Mouse (Mus musculus) forebrain, embryonic 15.5 days (tissue): ENCODE data around the gene Syngr4. TPM values are rescaled to one million over a fixed set of nuclear protein-coding genes. Genes with fewer than 3 reads are reported as not detected.
"Not testable (repeated sequence)": the region's sequence is repeated elsewhere in the genome, so short reads cannot be mapped to it uniquely, and the experiment has no call there.

Source experiments
- ATAC-seq: fragments of 200-750 bp; cut with Nextera tagmentation; replicated peaks from 2 replicates; pipeline ENCODE4 v1.8.0; 2017; ENCODE audit warnings: mild to moderate bottlenecking, moderate TSS enrichment, moderate library complexity
- H3K27ac ChIP-seq: fragments of 300-500 bp; sonication (generic); replicated peaks from 2 replicates; pipeline ENCODE4 v1.5.1; 2015; ENCODE audit warnings: mild to moderate bottlenecking, inconsistent platforms
- H3K27me3 ChIP-seq: fragments of 300-500 bp; sonication (generic); 2 replicates; pipeline ENCODE4 v1.6.1; 2015; ENCODE audit warnings: inconsistent platforms
- H3K36me3 ChIP-seq: fragments of 300-500 bp; sonication (generic); 2 replicates; pipeline ENCODE4 v1.6.1; 2015; ENCODE audit warnings: mild to moderate bottlenecking, inconsistent platforms
- H3K4me1 ChIP-seq: fragments of 300-500 bp; sonication (generic); 2 replicates; pipeline ENCODE4 v1.6.1; 2015; ENCODE audit warnings: inconsistent platforms
- H3K4me2 ChIP-seq: fragments of 300-500 bp; sonication (generic); replicated peaks from 2 replicates; pipeline ENCODE4 v1.6.1; 2015; ENCODE audit warnings: mild to moderate bottlenecking, inconsistent platforms
- H3K4me3 ChIP-seq: fragments of 300-500 bp; sonication (generic); 2 replicates; pipeline ENCODE4 v1.5.1; 2015; ENCODE audit warnings: mild to moderate bottlenecking, inconsistent platforms
- H3K9ac ChIP-seq: fragments of 300-500 bp; sonication (generic); replicated peaks from 2 replicates; pipeline ENCODE4 v1.6.1; 2015; ENCODE audit warnings: mild to moderate bottlenecking, inconsistent platforms
- H3K9me3 ChIP-seq: fragments of 300-500 bp; sonication (generic); 2 replicates; pipeline ENCODE4 v1.6.1; 2016; ENCODE audit warnings: inconsistent platforms
- WGBS: fragments of 180-500 bp; shearing (Covaris S2); methylation state at CpG from one replicate; pipeline ENCODE4 v1.1.7; 2015; ENCODE audit warnings: mixed read lengths; 5-methylcytosine and 5-hydroxymethylcytosine counted together
- polyA plus RNA-seq: library from polyadenylated mRNA; unstranded; fragments of >200 nt; fragmentation: Nextera tagmentation; extraction: Ambion mirVana; gene quantifications from 2 replicates; pipeline ENCODE4 v1.2.1, GENCODE M21; 2015

Gene Syngr4
- polyA plus RNA-seq, 1 experiment from 2014 or later, result 0.33 TPM

DNA sequence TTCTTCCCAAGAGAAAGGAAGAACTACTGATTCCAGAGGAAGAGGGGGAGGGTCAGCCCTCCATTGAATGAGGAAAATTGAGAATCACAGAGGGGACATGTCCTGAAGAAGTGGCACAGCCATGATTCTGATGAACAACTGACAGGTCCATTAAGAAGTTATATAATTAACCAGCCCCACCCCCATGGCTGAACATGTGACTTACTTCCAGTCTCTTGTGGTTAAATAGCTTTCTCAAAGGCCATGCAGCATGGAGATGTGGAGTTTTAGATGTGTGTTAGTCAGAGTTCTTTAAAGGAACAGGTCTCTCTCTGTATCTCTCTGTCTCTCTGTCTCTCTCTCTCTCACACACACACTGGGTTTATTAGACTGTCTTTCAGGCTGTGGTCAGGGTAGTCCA lies 11.9 kb upstream of the Syngr4 start:
- Histone ChIP-seq H3K9ac (no peak overlapping the region), H3K4me1 (no peaks in the 10 kb centered on the region), H3K36me3 (peaks cover 8% of the 10 kb centered on the region; the same call in 1 of the 2 replicates), H3K4me3 (no peak overlapping the region), H3K4me2 (no peak overlapping the region), H3K9me3 (no peaks in the 10 kb centered on the region), H3K27me3 (no peaks in the 10 kb centered on the region), H3K27ac (no peak overlapping the region)
- no peak for ATAC-seq

- no peak overlapping the region for H3K4me2 ChIP-seq
- H3K9ac ChIP-seq, result no peak overlapping the region
- no peak for ATAC-seq
- H3K9me3 ChIP-seq, result no peaks in the 10 kb centered on the region
- H3K4me3 ChIP-seq, result no peak overlapping the region
- WGBS, result 91% methylated on average over 9 of the region's 9 CpGs
- no peaks in the 10 kb centered on the region for H3K27me3 ChIP-seq
- no peak overlapping the region for H3K27ac ChIP-seq
- peaks cover 8% of the 10 kb centered on the region; the same call in 1 of the 2 replicates for H3K36me3 ChIP-seq
- no peaks in the 10 kb centered on the region for H3K4me1 ChIP-seq
Observed at GRCm38 (mm10) chr7:45906622-45907021, 10.1 kb upstream of the Syngr4 start.

DNA sequence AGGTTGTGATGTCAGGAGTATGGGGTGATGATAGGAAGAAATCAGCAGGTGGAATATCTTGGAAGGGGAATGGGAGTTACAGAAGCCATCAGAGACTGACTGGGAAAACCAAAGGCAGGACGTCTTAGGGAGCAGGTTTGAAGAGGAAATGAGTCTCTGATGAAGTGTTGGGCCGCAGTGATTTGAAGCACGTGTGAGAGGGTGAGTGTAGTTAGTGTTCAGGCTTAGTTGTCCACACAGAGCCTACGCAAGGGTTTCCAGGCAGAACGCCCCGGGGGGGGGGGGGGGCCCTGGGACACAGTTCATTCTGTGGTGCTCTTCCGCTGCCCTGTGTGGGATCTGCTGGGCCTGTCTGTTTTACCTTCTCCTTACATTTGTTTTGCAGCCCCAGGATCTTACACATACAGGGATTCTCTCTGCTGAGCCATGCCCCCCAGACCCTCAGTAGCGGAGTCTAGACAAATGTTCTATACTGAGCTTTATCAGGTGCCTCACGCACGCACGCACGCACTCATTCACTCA lies 6.0 kb upstream of the Syngr4 start:
- H3K4me3 ChIP-seq, result no peak overlapping the region
- H3K9me3 ChIP-seq, result no peaks in the 10 kb centered on the region
- ATAC-seq, result no peak
- no peaks in the 10 kb centered on the region for H3K27me3 ChIP-seq
- no peak overlapping the region for H3K4me2 ChIP-seq
- WGBS, result 80% methylated on average over 12 of the region's 12 CpGs
- H3K9ac ChIP-seq, result no peak overlapping the region
- H3K36me3 ChIP-seq, result no peaks in the 10 kb centered on the region
- no peak overlapping the region for H3K27ac ChIP-seq
- H3K4me1 ChIP-seq, result peaks cover 5% of the 10 kb centered on the region

DNA sequence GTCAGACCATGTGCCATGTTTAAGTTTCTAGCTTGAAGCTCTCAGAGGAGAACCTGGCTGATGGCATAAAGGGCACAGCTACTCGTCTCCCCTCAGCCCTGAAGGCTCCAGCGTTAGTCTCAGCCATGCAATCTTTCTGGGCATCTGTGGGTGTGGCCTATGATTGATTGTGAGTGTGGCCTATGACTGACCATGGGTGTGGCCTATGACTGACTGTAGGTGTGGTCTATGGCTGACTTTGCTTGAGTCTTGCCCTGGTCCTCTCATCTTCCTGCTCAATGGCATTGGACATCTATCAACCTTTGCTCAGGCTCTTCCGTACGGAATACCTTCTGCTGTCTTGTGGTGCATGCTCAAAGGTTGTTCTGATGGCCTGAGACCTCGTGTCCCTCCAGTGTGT lies 5.0 kb upstream of the Syngr4 start:
- no peak overlapping the region for H3K27ac ChIP-seq
- H3K4me1 ChIP-seq, result peaks cover 10% of the 10 kb centered on the region
- no peak overlapping the region for H3K9ac ChIP-seq
- 63% methylated on average over 5 of the region's 5 CpGs for WGBS
- no peaks in the 10 kb centered on the region for H3K9me3 ChIP-seq
- H3K36me3 ChIP-seq, result no peaks in the 10 kb centered on the region
- H3K27me3 ChIP-seq, result no peaks in the 10 kb centered on the region
- no peak overlapping the region for H3K4me2 ChIP-seq
- H3K4me3 ChIP-seq, result no peak overlapping the region
- no peak for ATAC-seq

DNA sequence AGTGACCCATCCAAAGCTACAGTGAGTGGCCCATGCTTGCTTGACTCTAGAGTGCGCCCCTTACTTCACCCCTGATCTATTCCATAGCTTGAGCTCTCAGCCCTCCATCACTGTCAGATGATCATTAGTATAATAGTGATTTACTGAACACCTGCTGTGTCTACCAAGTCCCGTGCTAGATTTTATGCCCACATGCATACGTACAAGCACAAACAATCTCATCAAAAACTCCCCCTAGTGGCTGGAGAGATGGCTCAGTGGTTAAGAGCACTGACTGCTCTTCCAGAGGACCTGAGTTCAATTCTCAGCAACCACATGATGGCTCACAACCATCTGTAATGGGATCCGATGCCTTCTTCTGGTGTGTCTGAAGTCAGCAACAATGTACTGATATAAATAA lies 1.6 kb upstream of the Syngr4 start:
- Histone ChIP-seq H3K4me1 (peaks cover 13% of the 10 kb centered on the region), H3K4me2 (peak overlapping the region; percentile 87), H3K4me3 (0 out of 2 replicates have a peak overlapping the region, but pooled peaks have one; percentile 54)
- H3K27me3 ChIP-seq, H3K27ac ChIP-seq, H3K9me3 ChIP-seq, H3K9ac ChIP-seq, H3K36me3 ChIP-seq, ATAC-seq: not testable (repeated sequence)
- WGBS, result 44% methylated on average over 4 of the region's 4 CpGs

- no peaks in the 10 kb centered on the region for H3K9me3 ChIP-seq
- H3K4me2 ChIP-seq, result peak overlapping the region; percentile 87
- peak overlapping the region; percentile 53 for H3K9ac ChIP-seq
- H3K4me3 ChIP-seq, result peak overlapping the region; percentile 54
- WGBS, result under 1% methylated on average over 19 of the region's 19 CpGs
- no peaks in the 10 kb centered on the region for H3K36me3 ChIP-seq
- no peaks in the 10 kb centered on the region for H3K27me3 ChIP-seq
- H3K27ac ChIP-seq, result peak overlapping the region; percentile 72
- peak; percentile 58 for ATAC-seq
- peaks cover 13% of the 10 kb centered on the region for H3K4me1 ChIP-seq
Observed at GRCm38 (mm10) chr7:45897258-45897757, 794 bp upstream of the Syngr4 start.

GRCm38 (mm10) chr7:45895931-45896516 lies 490 bp downstream of the Syngr4 start:
- Histone ChIP-seq H3K27me3 (no peaks in the 10 kb centered on the region), H3K27ac (0 out of 2 replicates have a peak overlapping the region, but pooled peaks have one; percentile 10), H3K4me1 (peaks cover 13% of the 10 kb centered on the region), H3K9me3 (no peaks in the 10 kb centered on the region), H3K4me2 (peak overlapping the region; percentile 87), H3K36me3 (no peaks in the 10 kb centered on the region), H3K4me3 (peak overlapping the region; percentile 54), H3K9ac (no peak overlapping the region)
- 76% methylated on average over 6 of the region's 6 CpGs for WGBS
- ATAC-seq, result peak; percentile 38; the same call in 1 of the 2 replicates

- 88% methylated on average over 2 of the region's 2 CpGs for WGBS
- Histone ChIP-seq H3K9me3 (no peaks in the 10 kb centered on the region), H3K4me1 (peaks cover 9% of the 10 kb centered on the region), H3K4me2 (no peak overlapping the region), H3K9ac (no peak overlapping the region), H3K4me3 (no peak overlapping the region), H3K36me3 (no peaks in the 10 kb centered on the region), H3K27ac (no peak overlapping the region), H3K27me3 (no peaks in the 10 kb centered on the region)
- no peak for ATAC-seq
Observed at GRCm38 (mm10) chr7:45892651-45893050, 3.9 kb downstream of the Syngr4 start.

DNA sequence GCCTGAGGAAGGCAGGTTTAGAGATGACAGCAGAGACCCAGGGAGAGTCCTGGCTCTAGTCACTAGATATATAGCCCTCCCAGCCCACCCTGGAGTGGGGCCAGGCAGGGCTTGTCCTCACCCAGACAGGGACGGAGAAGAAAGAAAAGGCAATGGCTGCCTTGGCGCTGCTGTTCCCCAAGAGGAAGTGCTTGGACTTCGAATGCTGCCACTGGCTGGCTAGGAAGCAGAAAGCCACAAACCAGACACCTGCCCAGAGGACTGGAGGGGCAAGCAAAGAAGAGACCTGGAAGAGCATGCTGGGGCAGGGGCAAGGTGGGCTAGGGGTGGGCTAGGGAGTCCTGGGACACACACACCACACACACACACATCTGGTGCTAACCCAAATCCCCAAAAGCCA lies 9.3 kb downstream of the Syngr4 start:
- peaks cover 31% of the 10 kb centered on the region for H3K36me3 ChIP-seq
- no peak overlapping the region for H3K27ac ChIP-seq
- no peaks in the 10 kb centered on the region for H3K9me3 ChIP-seq
- H3K4me3 ChIP-seq, result no peak overlapping the region
- ATAC-seq, result no peak
- no peaks in the 10 kb centered on the region for H3K4me1 ChIP-seq
- no peak overlapping the region for H3K4me2 ChIP-seq
- WGBS, result 50% methylated on average over 3 of the region's 3 CpGs
- H3K27me3 ChIP-seq, result no peaks in the 10 kb centered on the region
- H3K9ac ChIP-seq, result no peak overlapping the region

DNA sequence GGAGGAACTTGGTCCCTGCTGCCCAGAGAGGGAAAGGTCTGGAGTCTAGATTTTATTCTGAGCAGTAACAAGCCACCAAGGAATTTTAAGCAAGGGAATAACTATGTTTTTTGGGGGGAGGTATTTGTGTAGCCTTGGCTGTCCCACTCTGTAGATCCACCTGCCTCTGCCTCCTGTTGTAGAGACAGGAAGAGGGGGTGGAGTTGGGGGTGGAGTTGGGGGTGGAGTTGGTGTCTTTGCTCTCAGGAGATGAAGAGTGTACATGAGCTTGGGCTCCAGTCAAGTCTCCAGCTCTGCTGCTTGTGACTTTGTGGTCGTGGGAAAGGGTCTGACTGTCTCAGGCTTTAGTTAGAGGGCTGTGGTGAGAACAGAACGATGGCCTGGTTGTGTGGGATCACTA lies 15.5 kb downstream of the Syngr4 start:
- Histone ChIP-seq H3K4me1 (no peaks in the 10 kb centered on the region), H3K27me3 (no peaks in the 10 kb centered on the region), H3K4me3 (no peak overlapping the region), H3K4me2 (no peak overlapping the region), H3K36me3 (peaks cover 86% of the 10 kb centered on the region), H3K9ac (no peak overlapping the region), H3K9me3 (no peaks in the 10 kb centered on the region), H3K27ac (no peak overlapping the region)
- ATAC-seq, result no peak
- WGBS, result 96% methylated on average over 2 of the region's 2 CpGs

GRCm38 (mm10) chr7:45880531-45880930 lies 16.0 kb downstream of the Syngr4 start:
- Histone ChIP-seq H3K9me3 (no peaks in the 10 kb centered on the region), H3K4me3 (no peak overlapping the region), H3K27ac (no peak overlapping the region), H3K27me3 (no peaks in the 10 kb centered on the region), H3K4me1 (0 out of 2 replicates have a peak, but pooled peaks cover 1% of the 10 kb centered on the region), H3K4me2 (no peak overlapping the region), H3K36me3 (peaks cover 90% of the 10 kb centered on the region), H3K9ac (no peak overlapping the region)
- WGBS, result 98% methylated on average over 4 of the region's 4 CpGs
- ATAC-seq, result no peak

DNA sequence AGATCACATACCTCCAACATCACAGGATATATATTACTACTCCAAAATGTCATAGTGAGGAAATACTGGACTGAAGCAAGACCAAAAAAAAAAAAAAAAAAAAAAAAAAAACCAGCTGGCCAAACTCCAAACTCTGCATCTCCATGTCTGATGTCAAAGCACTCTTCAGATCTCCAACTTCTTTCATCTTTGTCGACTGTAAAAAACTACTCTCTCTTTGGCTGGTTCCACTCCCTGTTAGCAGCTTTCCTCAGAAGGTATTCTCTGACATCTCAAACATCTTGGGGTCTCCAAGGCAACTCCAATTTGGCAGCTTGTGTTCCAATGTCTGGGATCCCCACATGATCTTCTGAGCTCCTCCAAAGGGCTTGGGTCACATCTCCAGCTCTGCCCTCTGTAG lies 18.2 kb downstream of the Syngr4 start, which contains the start of gene Grin2d:
Gene Grin2d (minus strand): TSS at position 101 of the 400 bp plus-strand sequence.
- Histone ChIP-seq H3K36me3 (peaks cover 72% of the 10 kb centered on the region), H3K4me1 (peaks cover 20% of the 10 kb centered on the region)
- not testable (repeated sequence) for H3K9me3 ChIP-seq, H3K4me2 ChIP-seq, ATAC-seq, H3K27ac ChIP-seq, H3K9ac ChIP-seq, H3K27me3 ChIP-seq, H3K4me3 ChIP-seq
- WGBS, result 97% methylated on average over 1 of the region's 1 CpGs

- 96% methylated on average over 7 of the region's 7 CpGs for WGBS
- Histone ChIP-seq H3K36me3 (peaks cover 58% of the 10 kb centered on the region), H3K27me3 (no peaks in the 10 kb centered on the region)
Observed at GRCm38 (mm10) chr7:45876895-45877294, 19.6 kb downstream of the Syngr4 start.

More at GRCm38 (mm10) chr7:45876895-45877294, 19.6 kb downstream of the Syngr4 start:
- peaks cover 20% of the 10 kb centered on the region for H3K4me1 ChIP-seq
- no peaks in the 10 kb centered on the region for H3K9me3 ChIP-seq
- no peak overlapping the region for H3K4me3 ChIP-seq
- no peak overlapping the region for H3K27ac ChIP-seq
- no peak overlapping the region for H3K4me2 ChIP-seq
- H3K9ac ChIP-seq, result no peak overlapping the region
- ATAC-seq, result no peak
